Mouse (Mus musculus): ENCODE measurements around the gene Fcho2. TPM values are rescaled to one million over a fixed set of nuclear protein-coding genes. Genes with fewer than 3 reads are reported as not detected.
A peak's percentile ranks its signal among the peaks of the same experiment; 100 is the strongest.

Fcho2 gene
- polyA plus RNA-seq, 1 experiment from 2014 or later = 31.8 TPM

GRCm38 (mm10) chr13:98777959-98778358, 37.3 kb downstream of the Fcho2 start:
- Histone ChIP-seq H3K4me1 (replicated peaks; ENCODE audit: control insufficient read depth, insufficient read depth, low read length) (no peaks in the 10 kb centered on the region), H3K36me3 (ENCODE audit: control insufficient read depth, insufficient read depth) (no peaks in the 10 kb centered on the region; the same call in none of the 2 replicates), H3K27me3 (replicated peaks; ENCODE audit: control insufficient read depth, insufficient read depth, low read length) (no peaks in the 10 kb centered on the region), H3K27ac (ENCODE audit: low read length) (no peak overlapping the region), H3K9ac (replicated peaks; ENCODE audit: low read depth, low read length) (no peak overlapping the region), H3K9me3 (ENCODE audit: control insufficient read depth, low read length) (no peaks in the 10 kb centered on the region), H3K4me2 (ENCODE audit: low read length) (no peak overlapping the region), H3K4me3 (replicated peaks; ENCODE audit: low read length) (no peak overlapping the region)
- WGBS = 93% methylated on average over 3 of the region's 3 CpGs
- no peak for ATAC-seq

DNA sequence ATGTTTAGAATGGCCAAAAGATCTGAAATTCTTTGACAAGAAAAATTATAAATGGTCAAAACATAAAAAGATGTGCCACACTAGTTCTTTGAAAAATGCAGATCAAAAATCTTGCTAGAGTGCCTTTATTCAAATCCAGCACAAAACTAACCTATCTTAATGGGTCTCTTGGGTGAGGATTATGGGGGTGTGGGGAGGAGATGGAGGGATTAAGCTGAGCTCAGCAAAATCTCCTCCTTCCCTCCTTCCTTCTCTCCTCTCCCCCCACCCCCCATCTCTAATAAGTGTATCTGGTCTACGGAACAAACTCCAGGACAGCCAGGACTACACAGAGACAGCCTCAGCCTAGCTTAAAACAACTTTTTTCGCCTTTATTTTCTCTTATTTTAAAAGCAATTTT, 43.8 kb downstream of the Fcho2 start:
- no peak for ATAC-seq
- H3K27ac ChIP-seq (ENCODE audit: low read length) = no peak overlapping the region
- H3K4me2 ChIP-seq (ENCODE audit: low read length) = no peak overlapping the region
- H3K27me3 ChIP-seq (replicated peaks; ENCODE audit: control insufficient read depth, insufficient read depth, low read length) = no peaks in the 10 kb centered on the region
- no peaks in the 10 kb centered on the region; the same call in none of the 2 replicates for H3K36me3 ChIP-seq (ENCODE audit: control insufficient read depth, insufficient read depth)
- 88% methylated on average over 2 of the region's 2 CpGs for WGBS
- H3K4me1 ChIP-seq (replicated peaks; ENCODE audit: control insufficient read depth, insufficient read depth, low read length) = peaks cover 3% of the 10 kb centered on the region
- no peak overlapping the region for H3K9ac ChIP-seq (replicated peaks; ENCODE audit: low read depth, low read length)
- no peaks in the 10 kb centered on the region for H3K9me3 ChIP-seq (ENCODE audit: control insufficient read depth, low read length)
- H3K4me3 ChIP-seq (replicated peaks; ENCODE audit: low read length) = no peak overlapping the region

GRCm38 (mm10) chr13:98768329-98768728, 46.9 kb downstream of the Fcho2 start:
- Histone ChIP-seq H3K27me3 (replicated peaks; ENCODE audit: control insufficient read depth, insufficient read depth, low read length) (no peaks in the 10 kb centered on the region), H3K4me1 (replicated peaks; ENCODE audit: control insufficient read depth, insufficient read depth, low read length) (peaks cover 3% of the 10 kb centered on the region), H3K36me3 (ENCODE audit: control insufficient read depth, insufficient read depth) (no peaks in the 10 kb centered on the region), H3K4me3 (replicated peaks; ENCODE audit: low read length) (no peak overlapping the region), H3K9ac (replicated peaks; ENCODE audit: low read depth, low read length) (no peak overlapping the region), H3K4me2 (ENCODE audit: low read length) (no peak overlapping the region), H3K9me3 (ENCODE audit: control insufficient read depth, low read length) (no peaks in the 10 kb centered on the region), H3K27ac (ENCODE audit: low read length) (no peak overlapping the region)
- ATAC-seq = peak; percentile 88
- 29% methylated on average over 4 of the region's 4 CpGs for WGBS

DNA sequence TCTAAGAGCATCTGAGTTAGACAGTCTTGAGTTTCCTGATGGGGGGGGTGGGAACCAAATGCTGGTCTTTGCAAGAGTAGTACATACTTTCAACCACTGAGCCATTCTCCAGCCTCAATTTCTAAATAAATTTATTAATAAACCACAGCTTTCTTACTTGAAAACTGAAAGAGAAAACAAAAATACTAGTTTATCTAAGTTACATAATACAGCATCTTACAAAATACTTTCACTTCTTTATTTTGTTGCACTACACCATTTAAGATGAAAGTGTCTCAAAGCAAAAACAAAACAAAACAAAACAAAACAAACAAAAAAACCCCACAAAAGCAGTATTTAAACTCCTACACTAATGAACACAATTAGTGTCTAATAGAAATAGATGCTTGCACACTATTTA, 53.5 kb downstream of the Fcho2 start:
- no peak overlapping the region for H3K9ac ChIP-seq (replicated peaks; ENCODE audit: low read depth, low read length)
- no peaks in the 10 kb centered on the region for H3K4me1 ChIP-seq (replicated peaks; ENCODE audit: control insufficient read depth, insufficient read depth, low read length)
- H3K9me3 ChIP-seq (ENCODE audit: control insufficient read depth, low read length) = no peaks in the 10 kb centered on the region
- no peak overlapping the region for H3K27ac ChIP-seq (ENCODE audit: low read length)
- ATAC-seq = no peak
- no peak overlapping the region for H3K4me3 ChIP-seq (replicated peaks; ENCODE audit: low read length)
- no peaks in the 10 kb centered on the region for H3K36me3 ChIP-seq (ENCODE audit: control insufficient read depth, insufficient read depth)
- no peaks in the 10 kb centered on the region for H3K27me3 ChIP-seq (replicated peaks; ENCODE audit: control insufficient read depth, insufficient read depth, low read length)
- no peak overlapping the region for H3K4me2 ChIP-seq (ENCODE audit: low read length)

DNA sequence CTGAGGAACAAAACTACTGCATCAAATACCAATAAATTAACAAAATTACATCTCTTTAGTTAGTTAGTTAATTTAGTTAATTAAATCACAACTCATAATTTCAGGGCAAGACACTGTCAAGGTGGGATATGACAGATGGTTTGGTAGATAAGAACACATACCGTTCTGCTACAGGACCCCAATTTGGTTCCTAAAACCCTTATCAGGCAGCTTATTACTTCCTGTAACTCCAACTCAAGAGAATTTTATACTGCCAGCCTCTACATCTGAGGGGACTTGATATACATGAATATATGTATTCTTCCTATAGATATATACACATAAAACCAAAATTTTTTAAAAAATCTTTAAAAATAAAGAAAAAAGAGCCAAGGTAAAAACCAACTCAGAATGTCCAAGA, 59.4 kb downstream of the Fcho2 start:
- no peaks in the 10 kb centered on the region for H3K36me3 ChIP-seq (ENCODE audit: control insufficient read depth, insufficient read depth)
- no peak overlapping the region for H3K4me2 ChIP-seq (ENCODE audit: low read length)
- 80% methylated on average over 1 of the region's 1 CpGs for WGBS
- ATAC-seq = no peak
- no peaks in the 10 kb centered on the region for H3K9me3 ChIP-seq (ENCODE audit: control insufficient read depth, low read length)
- H3K4me1 ChIP-seq (replicated peaks; ENCODE audit: control insufficient read depth, insufficient read depth, low read length) = no peaks in the 10 kb centered on the region
- H3K9ac ChIP-seq (replicated peaks; ENCODE audit: low read depth, low read length) = no peak overlapping the region
- H3K4me3 ChIP-seq (replicated peaks; ENCODE audit: low read length) = no peak overlapping the region
- no peak overlapping the region for H3K27ac ChIP-seq (ENCODE audit: low read length)
- H3K27me3 ChIP-seq (replicated peaks; ENCODE audit: control insufficient read depth, insufficient read depth, low read length) = no peaks in the 10 kb centered on the region

DNA sequence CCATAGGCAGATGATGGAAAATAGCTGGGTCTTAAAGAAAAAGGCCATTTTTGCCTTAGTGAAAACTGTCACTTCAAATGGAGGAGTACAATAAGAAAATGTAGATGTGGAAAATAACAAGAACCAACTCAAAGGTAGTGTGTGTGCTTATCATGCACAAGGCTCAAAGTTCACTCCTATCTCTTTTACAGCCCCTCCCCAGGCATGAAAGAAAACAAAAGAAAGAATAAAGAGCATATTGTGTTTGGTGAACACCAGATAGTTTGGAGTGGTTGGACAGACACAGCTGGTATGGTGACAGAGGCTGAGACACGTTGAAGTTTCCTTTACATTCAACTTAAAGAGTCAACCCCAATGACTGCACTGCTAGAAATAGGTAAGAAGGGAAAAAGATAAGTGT, 70.6 kb downstream of the Fcho2 start:
- Histone ChIP-seq H3K9ac (replicated peaks; ENCODE audit: low read depth, low read length) (no peak overlapping the region), H3K27ac (ENCODE audit: low read length) (no peak overlapping the region), H3K9me3 (ENCODE audit: control insufficient read depth, low read length) (no peaks in the 10 kb centered on the region), H3K36me3 (ENCODE audit: control insufficient read depth, insufficient read depth) (peaks cover 16% of the 10 kb centered on the region), H3K4me2 (ENCODE audit: low read length) (no peak overlapping the region), H3K27me3 (replicated peaks; ENCODE audit: control insufficient read depth, insufficient read depth, low read length) (no peaks in the 10 kb centered on the region), H3K4me3 (replicated peaks; ENCODE audit: low read length) (no peak overlapping the region), H3K4me1 (replicated peaks; ENCODE audit: control insufficient read depth, insufficient read depth, low read length) (no peaks in the 10 kb centered on the region)
- 63% methylated on average over 1 of the region's 1 CpGs for WGBS
- no peak for ATAC-seq

DNA sequence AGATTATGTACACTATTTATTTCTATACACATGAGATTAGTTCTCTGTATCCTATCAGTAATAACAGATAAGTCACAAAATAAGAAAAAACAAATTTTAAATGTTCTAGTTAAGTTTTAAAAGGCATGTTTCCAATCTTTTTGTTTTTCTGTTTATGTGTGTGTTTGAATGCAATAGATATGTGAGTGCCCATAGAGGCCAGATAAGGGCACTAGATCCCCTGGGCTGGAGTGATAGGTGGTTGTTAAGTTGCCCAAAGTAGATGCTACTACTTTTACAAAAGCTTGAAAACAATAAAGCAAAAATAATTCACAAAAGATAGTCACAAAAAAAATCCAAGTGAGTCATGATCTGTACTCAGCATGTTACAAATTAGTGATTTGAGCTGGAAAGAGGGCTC, 71.4 kb downstream of the Fcho2 start:
- Histone ChIP-seq H3K27me3 (replicated peaks; ENCODE audit: control insufficient read depth, insufficient read depth, low read length) (no peaks in the 10 kb centered on the region), H3K4me2 (ENCODE audit: low read length) (no peak overlapping the region), H3K9me3 (ENCODE audit: control insufficient read depth, low read length) (no peaks in the 10 kb centered on the region), H3K27ac (ENCODE audit: low read length) (no peak overlapping the region), H3K4me3 (replicated peaks; ENCODE audit: low read length) (no peak overlapping the region), H3K9ac (replicated peaks; ENCODE audit: low read depth, low read length) (no peak overlapping the region), H3K36me3 (ENCODE audit: control insufficient read depth, insufficient read depth) (peaks cover 14% of the 10 kb centered on the region), H3K4me1 (replicated peaks; ENCODE audit: control insufficient read depth, insufficient read depth, low read length) (no peaks in the 10 kb centered on the region)
- no peak for ATAC-seq

DNA sequence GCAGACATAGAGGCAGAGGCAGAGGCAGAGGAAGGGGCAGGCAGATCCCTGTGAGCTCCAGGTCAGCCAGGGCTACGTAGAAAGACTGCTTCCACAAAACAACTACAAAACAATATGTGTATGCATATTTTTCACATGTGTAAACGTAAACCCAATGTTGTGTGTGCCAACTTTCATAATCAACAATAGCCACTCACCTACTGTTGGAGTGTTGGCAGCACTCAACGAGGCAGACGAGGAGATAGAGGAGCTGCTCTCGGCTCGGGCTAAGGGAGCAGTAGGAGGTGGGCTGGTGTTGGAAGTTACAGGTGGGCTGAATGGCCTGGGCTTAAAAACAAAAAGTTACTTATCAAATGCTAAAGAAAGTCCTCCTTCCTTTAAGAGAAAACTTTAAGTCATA, 72.0 kb downstream of the Fcho2 start:
- Histone ChIP-seq H3K27me3 (replicated peaks; ENCODE audit: control insufficient read depth, insufficient read depth, low read length) (no peaks in the 10 kb centered on the region), H3K4me1 (replicated peaks; ENCODE audit: control insufficient read depth, insufficient read depth, low read length) (no peaks in the 10 kb centered on the region), H3K9ac (replicated peaks; ENCODE audit: low read depth, low read length) (no peak overlapping the region), H3K4me2 (ENCODE audit: low read length) (no peak overlapping the region), H3K9me3 (ENCODE audit: control insufficient read depth, low read length) (no peaks in the 10 kb centered on the region), H3K36me3 (ENCODE audit: control insufficient read depth, insufficient read depth) (peaks cover 16% of the 10 kb centered on the region), H3K4me3 (replicated peaks; ENCODE audit: low read length) (no peak overlapping the region), H3K27ac (ENCODE audit: low read length) (no peak overlapping the region)
- 87% methylated on average over 6 of the region's 6 CpGs for WGBS
- ATAC-seq = no peak

DNA sequence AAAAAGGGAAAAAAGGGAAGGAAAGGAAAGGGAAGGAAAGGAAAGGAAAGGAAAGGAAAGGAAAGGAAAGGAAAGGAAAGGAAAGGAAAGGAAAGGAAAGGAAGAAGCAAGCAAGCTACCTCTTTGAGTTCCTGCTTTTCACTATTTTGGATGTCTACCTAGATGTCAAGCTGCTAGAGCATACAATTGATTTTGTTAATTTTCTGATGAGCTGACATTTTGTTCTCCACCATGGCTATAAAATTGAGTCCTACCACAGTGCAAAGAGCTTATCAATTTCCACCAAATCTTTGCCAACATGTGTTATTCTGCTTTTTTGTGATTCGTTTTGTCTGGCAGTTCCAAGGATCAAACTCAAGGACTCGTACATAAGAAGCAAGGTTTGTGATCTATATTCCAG, 77.0 kb downstream of the Fcho2 start:
- no peaks in the 10 kb centered on the region for H3K4me1 ChIP-seq (replicated peaks; ENCODE audit: control insufficient read depth, insufficient read depth, low read length)
- peaks cover 12% of the 10 kb centered on the region for H3K36me3 ChIP-seq (ENCODE audit: control insufficient read depth, insufficient read depth)
- WGBS = 93% methylated on average over 2 of the region's 2 CpGs
- H3K9ac ChIP-seq (replicated peaks; ENCODE audit: low read depth, low read length) = no peak overlapping the region
- no peak for ATAC-seq
- H3K27me3 ChIP-seq (replicated peaks; ENCODE audit: control insufficient read depth, insufficient read depth, low read length) = no peaks in the 10 kb centered on the region
- no peak overlapping the region for H3K4me3 ChIP-seq (replicated peaks; ENCODE audit: low read length)
- H3K9me3 ChIP-seq (ENCODE audit: control insufficient read depth, low read length) = no peaks in the 10 kb centered on the region
- no peak overlapping the region for H3K4me2 ChIP-seq (ENCODE audit: low read length)
- H3K27ac ChIP-seq (ENCODE audit: low read length) = no peak overlapping the region

GRCm38 (mm10) chr13:98733292-98733691, 82.0 kb downstream of the Fcho2 start:
- 44% methylated on average over 3 of the region's 3 CpGs for WGBS
- no peak overlapping the region for H3K27ac ChIP-seq (ENCODE audit: low read length)
- no peak overlapping the region for H3K4me3 ChIP-seq (replicated peaks; ENCODE audit: low read length)
- H3K9ac ChIP-seq (replicated peaks; ENCODE audit: low read depth, low read length) = no peak overlapping the region
- H3K27me3 ChIP-seq (replicated peaks; ENCODE audit: control insufficient read depth, insufficient read depth, low read length) = no peaks in the 10 kb centered on the region
- peaks cover 15% of the 10 kb centered on the region for H3K36me3 ChIP-seq (ENCODE audit: control insufficient read depth, insufficient read depth)
- ATAC-seq = peak; percentile 26; the same call in 1 of the 2 replicates
- H3K4me1 ChIP-seq (replicated peaks; ENCODE audit: control insufficient read depth, insufficient read depth, low read length) = no peaks in the 10 kb centered on the region
- no peaks in the 10 kb centered on the region for H3K9me3 ChIP-seq (ENCODE audit: control insufficient read depth, low read length)
- no peak overlapping the region for H3K4me2 ChIP-seq (ENCODE audit: low read length)
